Mouse (Mus musculus) kidney, adult 2 months (tissue): ENCODE data around the gene Tead1.

Source experiments
- CTCF ChIP-seq: fragments of 200-500 bp; conservative IDR thresholded peaks from 2 replicates; pipeline ENCODE4 v1.5.1; 2011; ENCODE audit warnings: low read depth, mild to moderate bottlenecking, control low read depth, low read length, moderate library complexity, mixed read lengths; ENCODE audit not compliant: insufficient read depth, insufficient read length
- POLR2A ChIP-seq: fragments of 200-500 bp; IDR thresholded peaks from one replicate; pipeline ENCODE4 v1.6.1; 2011; ENCODE audit warnings: low read depth, low read length, control low read depth

GRCm38 (mm10) chr7:112669993-112670392, 9.1 kb upstream of the Tead1 start:
- no peak for TF ChIP-seq CTCF
- no peak for TF ChIP-seq POLR2A
